Mouse (Mus musculus) heart, adult 2 months (tissue): ENCODE measurements around the gene Mdga2.

ENCODE experiments used
- CTCF ChIP-seq: fragments of 200-600 bp; IDR thresholded peaks from 2 replicates; pipeline ENCODE4 v1.8.1; 2022; ENCODE audit warnings: antibody characterized with exemption, mild to moderate bottlenecking, moderate library complexity
- POLR2A ChIP-seq: fragments of 200-500 bp; IDR thresholded peaks from 2 replicates; pipeline ENCODE4 v1.6.1; 2011; ENCODE audit warnings: mild to moderate bottlenecking, low read depth, low read length, control low read depth; ENCODE audit not compliant: insufficient read depth

DNA sequence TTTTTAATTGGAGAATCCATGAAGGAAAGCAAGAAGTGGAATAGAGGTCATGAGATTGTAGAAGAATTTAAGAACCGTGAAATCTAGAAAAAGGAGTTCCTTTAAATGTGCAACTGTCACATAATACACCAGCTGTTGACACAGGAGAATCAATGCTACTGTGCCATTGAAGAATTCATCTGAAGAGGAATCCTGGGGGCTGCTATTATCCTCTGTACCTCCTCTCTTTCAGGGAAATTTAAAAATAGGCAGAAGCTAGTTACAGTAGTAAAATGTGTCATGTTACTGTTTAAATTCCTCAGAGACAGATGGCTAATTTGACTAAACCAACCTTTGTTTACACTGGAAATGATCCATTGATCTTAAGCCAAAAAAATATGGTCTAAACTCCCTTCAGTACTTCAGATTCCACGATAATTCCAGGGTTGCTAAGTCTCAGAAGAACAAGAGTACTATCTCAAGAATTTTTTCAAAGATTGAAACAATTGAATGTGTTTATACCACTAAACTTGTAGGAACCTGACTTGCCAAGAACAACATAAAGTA, 131.9 kb downstream of the Mdga2 start:
- TF ChIP-seq CTCF (no peak), POLR2A (no peak)
